16 mouse cellular contexts compared by ENCODE assay signal in genomic region chr2:101462450-101462849, GRCm38 (mm10).
DNase-seq lines count a peak whose midpoint lies in the region; ATAC-seq and TF ChIP-seq lines count a peak whose summit lies in the region.
"Had no signal": no experiment of that assay in that cellular context is flagged by ENCODE, and none has a peak within 500 bp of the region (broad histone marks: within the 10 kb centered on the region; RNA-seq: fewer than 3 reads in every experiment).

No protein-coding gene starts in this region.

- no peak for TF ChIP-seq CTCF in layer of hippocampus, adult 2 months (conservative IDR thresholded peaks at IDR 0.05)

- H3K4me3 ChIP-seq in layer of hippocampus, adult 2 months: no peak overlapping the region
- H3K4me3 ChIP-seq: heart, embryonic 13.5 days; liver, embryonic 12.5 days had no signal

- peak; percentile 90 for ATAC-seq in frontal cortex, adult (ENCODE audit: low TSS enrichment)
- ATAC-seq in megakaryocyte progenitor cell, adult 5-6 weeks (replicated peaks; ENCODE audit: poor library complexity): no peak
- ATAC-seq: hindbrain, embryonic 16.5 days; intestine, postnatal 0 days; liver, embryonic 12.5 days had no signal

- H3K27ac ChIP-seq in layer of hippocampus, adult 2 months: no peak overlapping the region
- H3K27ac ChIP-seq: heart, embryonic 13.5 days; liver, embryonic 12.5 days had no signal

- DNase-seq in frontal cortex, postnatal 10 days (ENCODE audit: low spot score in 2 of 2): no peak
- peak; percentile 98 for DNase-seq in brain, adult 2 months (ENCODE audit: low read depth, low spot score)
- peak; percentile 82 for DNase-seq in cerebellum, adult 8-10 months
- peak; percentile 9 to 47 for DNase-seq in layer of hippocampus, adult 2 months (ENCODE audit: low spot score in 2 of 2)
- DNase-seq in testis, postnatal 10 days (ENCODE audit: low spot score): no peak
- DNase-seq in lung, postnatal 10 days: no peak
- DNase-seq: adrenal gland, adult 2 months; heart, postnatal 4 days; left cerebral cortex, postnatal 4 days; thymus, postnatal 4 days had no signal

Comparison
In these comparisons a context has a peak if more than half of its experiments do, and no peak if none do; other contexts are left out.
1. DNase-seq: peak in brain, adult 2 months (single experiment), cerebellum, adult 8-10 months (single experiment) and layer of hippocampus, adult 2 months (2 of 2); none in frontal cortex, postnatal 10 days (0 of 2), testis, postnatal 10 days (single experiment) and lung, postnatal 10 days (single experiment).